Mouse (Mus musculus) embryonic stem cell, embryonic (primary cell): ENCODE measurements around the gene Mast4.

Experiments used
- CTCF ChIA-PET, 4 experiments: fragments of 300-600 bp in 2 of 4; fragments of 350-600 bp in 2 of 4; sonication (Branson Sonifier 250); formaldehyde crosslinking; loops; one replicate each; lab custom pipeline; 2022; ENCODE audit warnings: inconsistent platforms in 2 of 4; lab: Charles Lee
- POLR2A ChIA-PET, 4 experiments: fragments of 300-600 bp in 2 of 4; fragments of 350-600 bp in 2 of 4; sonication (Branson Sonifier 250); formaldehyde crosslinking; loops; one replicate each; lab custom pipeline; 2022; ENCODE audit warnings: antibody characterized with exemption in 4 of 4, inconsistent platforms in 1 of 4; lab: Charles Lee

Gene Mast4

DNA sequence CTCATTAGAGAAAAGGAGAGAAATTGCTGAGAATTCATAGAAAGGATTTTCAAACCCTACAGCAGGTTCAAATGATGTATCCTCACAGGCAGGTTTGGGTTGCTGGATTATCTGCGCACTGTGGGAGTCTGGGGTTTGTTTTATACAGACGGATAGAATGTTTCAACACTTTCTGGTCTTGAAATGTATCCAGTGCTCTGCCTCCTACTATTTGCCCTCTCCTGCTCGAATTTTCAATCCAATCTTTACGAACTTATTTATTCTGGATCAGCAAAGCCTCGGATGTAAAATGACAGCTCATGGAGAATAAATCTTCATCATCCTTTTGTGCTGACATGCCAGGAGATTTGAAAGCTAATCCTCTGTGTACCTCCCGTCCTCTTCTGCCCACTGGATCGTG, 281.6 kb downstream of the Mast4 start:
- ChIA-PET CTCF (no interaction called here), POLR2A (interaction anchor here in 1 of 4 experiments (0.5 kb wide), 1 partner anchor 1757 kb away, joined by 4 read pairs; no protein-coding TSS in a partner anchor)

DNA sequence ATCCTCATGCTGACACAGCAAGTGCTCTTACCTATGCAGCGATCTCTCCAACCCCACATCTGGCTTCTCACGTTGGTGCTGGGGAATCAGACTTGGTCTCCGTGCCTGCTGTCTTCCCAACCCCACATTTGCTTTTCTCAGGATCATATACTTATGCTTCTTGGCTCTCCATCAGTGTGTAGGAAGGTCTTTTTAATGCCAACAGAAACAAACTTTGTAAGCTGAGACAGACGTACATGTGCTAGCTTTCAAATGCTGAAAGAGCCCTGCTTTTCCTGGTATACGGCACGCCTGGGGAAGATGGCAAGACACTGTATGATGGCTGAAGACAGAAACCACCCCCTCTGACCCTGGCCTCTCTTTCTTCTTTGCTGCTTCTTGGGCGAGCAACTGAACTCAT, 285.3 kb downstream of the Mast4 start:
- ChIA-PET POLR2A (no interaction called here), CTCF (no interaction called here)

DNA sequence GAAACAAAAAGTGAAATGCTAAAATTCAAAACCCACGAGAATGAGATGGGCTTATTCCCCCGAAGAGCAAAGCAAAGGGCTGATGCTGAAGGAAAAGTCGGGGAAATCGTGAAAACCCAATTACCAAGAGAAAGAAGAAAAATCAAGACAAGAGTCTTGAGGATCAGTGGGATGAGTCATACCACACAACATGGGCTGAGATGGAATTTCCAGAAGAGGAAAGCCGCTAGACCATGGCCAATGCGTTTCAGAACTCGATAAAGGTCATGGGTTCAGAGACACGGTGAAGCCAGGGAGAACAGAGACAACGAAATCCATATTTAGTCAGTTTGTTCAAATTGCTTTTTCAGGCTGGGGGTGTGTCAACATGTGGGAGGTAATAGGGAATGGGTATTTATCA, 290.6 kb downstream of the Mast4 start:
- ChIA-PET CTCF (no interaction called here), POLR2A (no interaction called here)

DNA sequence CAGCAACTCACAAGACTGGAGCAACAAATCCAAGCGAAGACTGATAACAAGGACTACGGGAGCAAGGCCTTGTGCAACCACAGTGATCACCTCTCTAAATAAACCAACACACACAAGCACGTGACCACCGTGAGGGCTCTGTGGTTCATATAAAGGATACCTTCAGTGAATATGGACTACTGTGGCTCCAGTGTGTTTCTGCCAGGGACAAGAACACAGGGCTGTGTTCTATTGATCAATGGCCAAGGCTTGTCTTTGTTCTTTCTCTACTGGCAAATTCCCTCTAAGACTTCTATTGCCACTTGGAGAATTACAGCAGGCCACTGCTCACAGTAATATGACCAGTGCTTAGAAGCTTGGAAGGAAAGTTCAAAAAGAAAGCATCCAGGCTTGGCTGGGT, 291.3 kb downstream of the Mast4 start:
- CTCF ChIA-PET = no interaction called here
- POLR2A ChIA-PET = no interaction called here

DNA sequence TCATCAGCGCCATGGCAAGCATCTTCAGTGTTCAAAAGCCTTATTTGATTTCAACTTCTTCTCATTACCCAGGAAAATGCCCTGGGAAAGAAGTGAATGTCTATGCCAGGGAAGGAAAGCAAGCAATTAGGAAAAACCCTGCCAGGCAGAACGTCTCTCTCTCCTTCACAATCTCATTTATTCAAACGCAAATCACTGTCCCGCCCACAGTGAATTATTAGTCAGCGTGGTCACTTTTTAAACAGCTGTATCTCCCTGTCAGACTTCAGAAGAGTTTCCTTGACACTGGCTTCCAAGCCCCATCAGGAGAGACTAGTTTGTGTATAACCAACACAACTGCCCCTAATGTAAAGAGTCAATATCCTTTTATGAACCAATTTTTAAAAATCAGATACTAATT, 296.8 kb downstream of the Mast4 start:
- ChIA-PET POLR2A (no interaction called here), CTCF (no interaction called here)

DNA sequence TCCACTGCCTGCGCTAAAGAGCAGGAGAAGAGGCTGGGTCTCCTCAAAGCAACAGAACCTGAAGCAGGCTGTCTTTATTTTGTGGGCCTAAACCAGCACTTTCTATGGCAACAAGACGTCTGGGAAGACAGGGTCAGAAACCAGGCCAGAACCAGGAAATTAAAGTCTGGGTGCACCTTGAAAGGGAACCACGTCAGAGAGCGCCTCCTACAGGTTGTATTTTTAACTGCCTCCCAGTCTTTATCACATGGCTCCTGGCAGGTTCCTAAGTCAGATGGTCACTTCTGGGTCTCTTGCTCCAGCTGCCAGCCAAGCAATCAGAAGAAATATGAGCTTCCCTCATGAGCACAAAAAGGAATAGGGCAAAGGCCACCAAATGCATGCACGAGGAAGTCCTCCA, 304.9 kb downstream of the Mast4 start:
- POLR2A ChIA-PET = interaction anchor here in 1 of 4 experiments (0.5 kb wide), 1 partner anchor 416 kb away, joined by 4 read pairs; no protein-coding TSS in a partner anchor
- CTCF ChIA-PET = no interaction called here

DNA sequence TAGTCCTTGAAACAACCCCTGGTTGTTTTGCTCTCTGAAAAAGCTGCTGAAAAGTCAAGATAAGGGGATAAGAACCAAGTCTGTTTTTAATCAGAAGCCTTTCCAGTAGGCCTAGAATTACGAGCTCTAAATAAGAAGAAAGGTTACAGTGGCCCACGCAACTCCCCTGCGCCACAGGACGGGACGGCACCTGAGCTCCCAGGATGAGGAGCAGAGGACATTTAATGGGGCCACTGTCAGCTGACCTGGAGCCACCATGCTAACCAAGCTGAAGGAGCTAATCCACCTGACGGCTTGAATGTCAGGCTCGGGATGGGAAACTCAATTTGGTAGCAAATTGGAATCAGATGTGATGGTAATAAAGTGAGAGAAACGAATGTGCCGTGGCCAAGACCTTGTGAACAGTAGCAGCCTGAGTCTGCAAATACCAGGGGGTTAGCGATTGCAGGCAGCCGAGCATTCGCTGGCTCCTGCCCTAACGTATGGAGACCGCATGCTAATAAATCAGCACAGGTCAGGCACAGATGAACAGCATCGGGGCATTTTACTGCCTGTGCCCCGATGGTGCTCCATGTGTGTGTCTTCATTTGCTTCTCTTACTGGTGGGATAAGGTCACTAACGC, 306.7 kb downstream of the Mast4 start:
- CTCF ChIA-PET = no interaction called here
- POLR2A ChIA-PET = no interaction called here

DNA sequence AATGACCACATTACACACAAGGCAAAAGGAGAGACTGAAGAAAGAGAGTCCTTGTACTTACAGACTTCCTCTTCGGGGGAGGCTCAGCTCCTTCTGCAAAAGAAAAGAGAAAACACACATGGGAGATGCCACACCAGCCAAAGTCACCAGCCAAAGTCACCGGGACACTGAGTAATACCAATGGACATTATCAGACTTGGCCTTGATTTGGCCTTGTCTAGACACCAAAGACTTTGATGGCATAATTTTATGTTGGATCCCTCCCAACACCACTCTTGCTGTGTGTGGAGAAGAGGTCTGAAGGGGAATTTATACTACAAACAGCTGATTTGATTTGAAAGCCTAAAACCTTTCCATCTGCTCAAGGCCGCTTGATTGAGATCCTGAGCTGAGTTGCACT, 308.8 kb downstream of the Mast4 start:
- POLR2A ChIA-PET = interaction anchor here in 1 of 4 experiments (0.6 kb wide), 1 partner anchor 238 kb away, joined by 3 read pairs; no protein-coding TSS in a partner anchor

DNA sequence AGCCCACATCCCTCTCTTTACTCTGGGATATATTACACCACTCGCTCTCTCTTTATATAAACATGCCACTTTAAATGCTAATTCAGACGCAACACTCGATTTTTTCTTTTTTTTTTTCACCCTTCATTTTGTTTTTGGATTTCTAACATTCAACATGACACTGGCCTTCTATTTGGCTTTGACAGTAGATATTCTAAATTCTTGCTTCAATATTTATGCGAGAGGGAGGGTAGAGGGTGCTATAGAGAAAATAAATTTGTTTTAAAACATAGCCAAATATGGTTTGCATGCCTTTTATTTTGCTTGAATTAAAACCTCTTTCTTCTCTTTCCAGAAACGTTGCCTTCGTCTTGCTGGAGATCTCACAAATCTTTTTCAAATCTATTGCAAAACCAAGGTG, 315.8 kb downstream of the Mast4 start:
- ChIA-PET POLR2A (no interaction called here), CTCF (no interaction called here)

More for the DNA sequence above, 308.8 kb downstream of the Mast4 start:
- CTCF ChIA-PET = no interaction called here

DNA sequence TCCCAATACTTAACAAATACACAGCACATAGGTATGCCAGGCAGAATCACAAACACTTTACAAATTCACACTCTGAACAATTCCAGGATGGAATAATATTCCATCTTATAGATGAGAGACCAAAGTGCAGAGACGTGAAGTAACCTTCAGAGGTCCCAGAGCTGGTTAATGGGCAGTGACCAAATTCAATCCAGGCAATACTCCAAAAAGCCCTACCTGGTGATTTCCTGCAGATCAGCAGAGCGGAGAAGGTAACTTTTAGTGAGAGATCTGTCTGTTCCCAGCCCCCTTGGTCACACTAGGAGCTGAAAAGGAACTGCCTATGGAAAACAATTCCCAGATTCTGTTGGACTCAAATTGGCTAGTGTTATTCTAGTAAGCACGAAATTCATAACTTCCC, 316.6 kb downstream of the Mast4 start:
- ChIA-PET POLR2A (no interaction called here), CTCF (no interaction called here)

DNA sequence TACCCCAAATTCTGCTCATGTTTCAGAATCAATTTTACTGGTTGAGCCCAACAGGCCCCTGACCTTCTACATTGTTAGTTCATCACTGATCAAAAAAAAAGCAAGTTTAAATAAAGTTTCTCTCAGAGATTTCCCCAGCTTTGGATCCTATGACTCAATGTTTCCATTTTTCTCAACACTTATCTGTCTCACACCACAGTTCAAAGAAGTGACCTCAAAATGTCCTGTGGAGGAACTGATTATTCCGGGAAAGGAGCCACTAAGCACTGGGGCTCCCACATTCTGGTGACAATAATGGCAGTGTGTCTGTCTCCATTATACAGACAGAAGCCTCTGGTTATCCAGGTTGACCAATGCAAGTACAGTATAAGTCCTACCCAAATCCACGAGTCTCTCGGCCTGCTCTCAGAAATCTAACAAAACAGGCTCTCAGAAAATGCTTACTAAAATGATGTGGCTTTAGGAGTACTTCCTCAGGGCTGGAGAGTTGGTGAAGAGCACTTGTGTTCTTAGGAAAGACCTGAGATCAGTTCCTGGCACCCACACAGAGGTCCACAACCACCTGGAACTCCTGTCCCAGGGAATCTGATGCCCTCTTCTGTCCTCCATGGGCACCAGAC, 319.1 kb downstream of the Mast4 start:
- POLR2A ChIA-PET = no interaction called here
- CTCF ChIA-PET = no interaction called here

DNA sequence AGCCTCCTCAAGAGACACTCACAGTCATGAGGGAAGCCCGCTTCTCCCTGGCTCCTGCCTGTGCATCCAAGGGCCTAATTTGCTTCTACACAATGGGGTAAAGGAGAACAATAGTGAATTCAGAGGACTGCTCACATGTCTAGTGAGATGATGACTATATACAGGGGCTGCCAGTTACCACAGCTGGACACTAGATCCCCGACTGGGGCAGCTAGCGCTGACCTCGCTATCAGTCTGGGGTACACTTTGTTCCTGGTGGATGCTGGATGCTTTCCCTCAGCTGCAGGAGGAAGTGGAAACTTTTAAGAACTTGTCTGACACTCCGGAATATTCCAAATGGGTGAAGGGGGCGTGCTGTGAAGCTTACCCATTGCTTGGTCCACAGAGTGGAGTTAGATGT, 319.7 kb downstream of the Mast4 start:
- CTCF ChIA-PET = no interaction called here
- POLR2A ChIA-PET = no interaction called here

DNA sequence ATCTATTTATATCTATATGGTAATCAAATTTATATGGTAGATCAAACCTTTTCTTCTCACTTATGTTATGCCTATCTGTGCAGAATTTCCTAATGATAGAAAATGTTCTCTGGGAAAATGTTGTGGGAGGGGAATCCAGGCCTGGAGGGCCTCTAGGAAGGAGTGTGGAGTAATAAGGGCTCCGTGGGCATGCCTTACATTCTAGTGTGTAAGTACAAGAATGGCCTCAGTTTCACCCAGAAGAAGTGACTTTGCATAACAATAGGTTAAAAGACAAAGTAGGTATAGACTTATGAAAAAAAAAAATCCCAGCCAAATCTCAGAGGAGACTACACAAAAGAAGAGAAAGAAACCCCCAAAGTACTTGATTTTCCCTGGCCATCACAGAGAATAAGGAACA, 320.1 kb downstream of the Mast4 start:
- ChIA-PET CTCF (no interaction called here), POLR2A (no interaction called here)

DNA sequence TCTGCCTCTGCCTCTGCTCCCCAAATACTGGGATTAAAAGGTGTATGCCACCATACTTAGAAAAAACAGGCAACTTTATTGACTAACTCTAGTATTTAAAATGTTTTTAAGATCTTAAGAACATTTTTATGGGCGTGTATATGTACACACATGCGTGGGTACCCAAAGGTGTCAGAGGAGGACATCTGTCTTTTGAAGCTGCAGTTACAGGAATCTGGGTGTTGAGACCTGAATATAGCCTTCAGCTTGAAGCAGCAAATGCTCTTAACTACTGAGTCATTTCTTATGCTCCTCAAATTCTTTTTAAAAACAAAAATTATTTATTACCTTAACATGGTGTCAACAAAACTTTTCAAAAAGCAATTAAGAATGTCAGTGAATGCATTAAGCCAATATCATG, 329.1 kb downstream of the Mast4 start:
- ChIA-PET POLR2A (no interaction called here), CTCF (interaction anchor here in 1 of 4 experiments (0.6 kb wide), 1 partner anchor 81 kb away, joined by 3 read pairs; no protein-coding TSS in a partner anchor)

DNA sequence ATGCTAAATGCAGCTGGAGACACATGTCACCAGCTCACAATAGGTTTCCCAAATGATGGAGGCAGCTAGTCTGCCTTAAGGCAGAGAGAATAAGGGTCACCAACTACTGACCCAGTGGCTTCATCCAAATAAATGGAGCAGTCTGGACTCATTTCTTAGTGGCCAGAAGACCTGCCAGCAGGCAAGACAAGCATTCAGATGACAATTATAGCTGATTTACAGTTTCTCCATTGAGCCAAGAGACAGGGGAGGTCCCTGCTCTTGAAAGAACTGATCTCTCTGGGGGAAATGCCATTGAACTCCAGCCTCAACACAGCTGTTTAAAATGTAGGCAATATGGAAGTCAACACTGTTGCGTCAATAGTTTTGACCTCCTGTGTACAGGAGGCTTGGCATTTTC, 332.5 kb downstream of the Mast4 start:
- ChIA-PET POLR2A (no interaction called here), CTCF (no interaction called here)

DNA sequence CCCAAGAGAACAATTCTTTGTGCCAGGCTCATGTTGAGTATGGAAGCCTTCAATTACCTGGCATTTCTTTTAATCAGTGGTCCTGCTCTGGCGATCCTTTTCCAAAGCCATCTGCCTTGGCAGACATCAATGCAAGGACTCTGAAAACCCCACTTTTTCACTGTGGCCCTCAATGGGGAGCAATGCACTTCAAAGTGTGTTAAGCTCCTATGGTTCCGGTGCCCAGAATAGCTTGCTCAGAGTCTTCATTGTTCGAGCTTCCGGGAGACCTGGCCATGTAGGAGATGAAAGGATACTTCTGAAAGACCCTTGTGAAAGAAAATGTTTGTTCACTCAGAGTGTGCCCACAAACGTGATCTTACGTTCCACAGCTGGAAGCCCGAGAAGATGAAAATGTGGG, 333.4 kb downstream of the Mast4 start:
- CTCF ChIA-PET = interaction anchor here in 1 of 4 experiments (0.5 to 0.7 kb wide), 3 partner anchors 190 to 704 kb away, joined by 3 to 5 read pairs (median 4); no protein-coding TSS in a partner anchor

DNA sequence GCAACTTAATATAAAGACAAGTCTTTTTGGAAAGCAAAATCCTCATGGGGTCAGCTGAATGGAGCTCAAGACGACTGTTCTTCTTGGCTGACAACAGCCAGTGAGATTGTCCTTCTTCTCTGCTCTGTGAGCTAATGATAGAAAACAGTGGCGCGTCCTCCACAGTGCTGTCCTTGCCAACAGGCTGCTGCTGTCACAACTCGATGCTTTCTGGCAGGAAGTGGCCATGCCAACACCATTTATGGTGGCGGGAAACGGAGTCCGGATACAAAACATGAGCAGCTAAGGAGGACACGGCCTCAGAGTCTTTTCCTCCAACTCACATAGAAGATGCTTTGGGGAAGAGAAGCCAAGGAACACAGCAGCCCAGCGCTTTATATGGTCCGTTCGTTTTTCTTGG, 340.2 kb downstream of the Mast4 start:
- ChIA-PET CTCF (no interaction called here), POLR2A (no interaction called here)

More for the DNA sequence above, 333.4 kb downstream of the Mast4 start:
- POLR2A ChIA-PET = no interaction called here

DNA sequence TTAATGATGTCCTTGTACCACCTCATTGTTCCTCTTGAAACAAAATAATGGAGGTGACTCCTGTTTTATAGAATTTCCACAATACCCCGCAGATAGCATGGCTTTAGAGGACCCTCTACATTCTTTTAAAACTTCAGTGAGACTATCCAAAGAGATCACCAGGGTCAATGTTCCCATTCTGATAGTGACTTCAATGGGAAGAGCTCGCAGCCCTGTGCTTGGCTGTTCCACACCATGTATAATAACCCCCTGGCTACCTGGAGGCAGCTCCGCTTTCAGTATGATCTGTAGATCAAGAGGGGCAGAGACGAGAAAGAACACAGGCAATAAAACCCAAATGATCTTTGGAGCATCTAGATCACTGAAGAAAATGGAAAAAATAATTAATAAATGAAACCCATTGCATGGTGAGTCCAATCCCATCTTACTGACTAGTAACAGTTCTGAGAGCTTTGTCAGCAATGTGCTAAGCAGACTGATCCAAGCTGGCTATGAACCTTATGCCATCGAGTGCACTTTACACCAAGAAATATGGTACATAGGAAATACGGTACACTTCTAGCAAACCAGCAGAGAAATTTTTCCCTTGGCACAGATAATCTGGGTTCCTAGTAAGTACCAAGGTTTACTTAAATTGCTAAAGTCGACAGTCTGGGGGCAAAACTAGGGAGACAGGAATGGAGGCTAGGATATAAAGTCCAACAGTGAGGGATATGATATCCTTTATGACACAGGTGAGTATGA, 341.4 kb downstream of the Mast4 start:
- ChIA-PET CTCF (interaction anchor here in 1 of 4 experiments (0.7 kb wide), 1 partner anchor 92 kb away, joined by 4 read pairs; no protein-coding TSS in a partner anchor), POLR2A (interaction anchor here in 1 of 4 experiments (1.1 kb wide), 1 partner anchor 61 kb away, joined by 3 read pairs; no protein-coding TSS in a partner anchor)

DNA sequence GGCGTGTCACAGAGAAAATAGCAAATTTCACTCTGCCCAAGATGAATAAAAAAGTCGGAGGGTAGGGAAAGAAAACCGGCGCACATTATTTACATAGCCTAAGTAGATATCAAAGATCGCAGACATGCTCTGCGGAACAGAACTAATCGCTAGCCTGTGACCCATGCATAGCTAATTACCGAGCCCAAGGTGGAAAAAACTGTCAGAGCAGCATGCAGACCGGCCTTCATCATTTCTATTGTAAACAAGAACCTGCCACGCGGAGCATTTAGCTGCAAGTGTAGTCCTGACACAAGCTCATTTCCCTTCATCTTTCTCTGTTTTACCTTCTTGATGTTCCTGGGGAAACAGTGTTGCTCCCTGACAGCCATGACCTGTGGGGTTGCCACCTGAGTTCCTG, 342.4 kb downstream of the Mast4 start:
- CTCF ChIA-PET = no interaction called here
- POLR2A ChIA-PET = interaction anchor here in 1 of 4 experiments (1.2 kb wide), 1 partner anchor 30 kb away, joined by 3 read pairs; no protein-coding TSS in a partner anchor

DNA sequence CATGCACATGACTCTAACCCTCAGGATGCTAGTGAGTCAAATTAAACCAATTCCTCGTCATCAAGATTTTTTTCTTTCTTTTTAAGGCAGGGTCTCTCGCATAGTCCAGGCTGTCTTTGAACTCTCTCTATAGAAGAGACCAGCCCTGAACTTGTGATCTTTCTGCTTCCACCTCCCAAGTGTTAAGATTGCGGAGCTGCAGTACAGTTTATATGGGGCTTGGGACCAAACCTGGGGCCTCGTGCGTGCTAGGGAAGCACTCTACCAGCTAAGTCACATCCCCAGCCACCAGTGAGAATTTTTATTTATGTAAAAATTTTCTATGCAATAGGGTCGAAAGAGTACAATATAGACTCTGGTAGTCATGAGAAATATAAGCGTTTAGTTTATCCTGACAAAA, 343.1 kb downstream of the Mast4 start:
- ChIA-PET CTCF (no interaction called here), POLR2A (interaction anchor here in 1 of 4 experiments (1.2 kb wide), 1 partner anchor 31 kb away, joined by 3 read pairs; no protein-coding TSS in a partner anchor)
